Mouse (Mus musculus) olfactory bulb, adult 2 months (tissue): ENCODE measurements around the gene Cfb. TPM values are rescaled to one million over a fixed set of nuclear protein-coding genes. Genes with fewer than 3 reads are reported as not detected.

Experiments
- H3K27ac ChIP-seq: fragments of 200-500 bp; 2 replicates; pipeline ENCODE4 v1.5.1; 2012; ENCODE audit warnings: low read depth, low read length; ENCODE audit not compliant: insufficient read depth
- H3K4me1 ChIP-seq: fragments of 200-500 bp; 2 replicates; pipeline ENCODE4 v1.6.1; 2012; ENCODE audit warnings: low read length; ENCODE audit not compliant: control insufficient read depth, insufficient read depth
- H3K4me3 ChIP-seq: fragments of 200-500 bp; 2 replicates; pipeline ENCODE4 v1.5.1; 2012; ENCODE audit warnings: mild to moderate bottlenecking, low read depth, low read length, moderate library complexity; ENCODE audit not compliant: insufficient read depth
- CTCF ChIP-seq: fragments of 200-500 bp; IDR thresholded peaks from 2 replicates; pipeline ENCODE4 v1.5.1; 2012; ENCODE audit warnings: low read depth, mild to moderate bottlenecking, low read length, moderate library complexity; ENCODE audit not compliant: insufficient read depth
- POLR2A ChIP-seq: fragments of 200-500 bp; IDR thresholded peaks from 2 replicates; pipeline ENCODE4 v1.6.1; 2012; ENCODE audit warnings: mild to moderate bottlenecking, low read depth, low read length, moderate library complexity; ENCODE audit not compliant: insufficient read depth
- WGBS: fragments of 180-500 bp; shearing (Covaris S2); methylation state at CpG from one replicate; pipeline ENCODE4 v1.1.7; 2018; 5-methylcytosine and 5-hydroxymethylcytosine counted together
- polyA plus RNA-seq: library from polyadenylated mRNA; stranded (reverse); fragments of >200 nt; gene quantifications from 2 replicates; pipeline ENCODE4 v1.2.4, GENCODE M21; 2012; ENCODE audit warnings: low replicate concordance; ENCODE audit not compliant: missing spikeins, insufficient read depth, insufficient read length

Cfb gene
- polyA plus RNA-seq, 1 experiment, result not detected

GRCm38 (mm10) chr17:34861704-34862415 lies 458 bp downstream of the Cfb start:
- no peak overlapping the region for H3K27ac ChIP-seq
- H3K4me3 ChIP-seq, result no peak overlapping the region
- no peak for TF ChIP-seq POLR2A
- no peaks in the 10 kb centered on the region for H3K4me1 ChIP-seq
- 71% methylated on average over 13 of the region's 13 CpGs for WGBS

GRCm38 (mm10) chr17:34860514-34860913 lies 1.8 kb downstream of the Cfb start:
- TF ChIP-seq CTCF (no peak), POLR2A (no peak)
- WGBS, result 88% methylated on average over 9 of the region's 9 CpGs
- no peak overlapping the region for H3K27ac ChIP-seq
- H3K4me3 ChIP-seq, result no peak overlapping the region
- no peaks in the 10 kb centered on the region for H3K4me1 ChIP-seq

GRCm38 (mm10) chr17:34858670-34859069 lies 3.6 kb downstream of the Cfb start:
- TF ChIP-seq CTCF (no peak), POLR2A (no peak)
- no peak overlapping the region for H3K27ac ChIP-seq
- H3K4me3 ChIP-seq, result no peak overlapping the region
- 72% methylated on average over 4 of the region's 4 CpGs for WGBS
- H3K4me1 ChIP-seq, result no peaks in the 10 kb centered on the region

GRCm38 (mm10) chr17:34855825-34856224 lies 6.5 kb downstream of the Cfb start:
- H3K4me3 ChIP-seq, result no peak overlapping the region
- 31% methylated on average over 3 of the region's 3 CpGs for WGBS
- TF ChIP-seq CTCF, result peak; percentile 56; the same call in 1 of the 2 replicates
- TF ChIP-seq POLR2A, result no peak
- H3K4me1 ChIP-seq, result peaks cover 2% of the 10 kb centered on the region
- no peak overlapping the region for H3K27ac ChIP-seq

- no peak overlapping the region for H3K27ac ChIP-seq
- H3K4me3 ChIP-seq, result no peak overlapping the region
- H3K4me1 ChIP-seq, result peaks cover 6% of the 10 kb centered on the region
- 80% methylated on average over 3 of the region's 3 CpGs for WGBS
- TF ChIP-seq CTCF (no peak), POLR2A (no peak)
Observed at GRCm38 (mm10) chr17:34854761-34855160, 7.6 kb downstream of the Cfb start.

GRCm38 (mm10) chr17:34853511-34853910 lies 8.8 kb downstream of the Cfb start:
- no peak overlapping the region for H3K27ac ChIP-seq
- WGBS, result 81% methylated on average over 8 of the region's 8 CpGs
- H3K4me3 ChIP-seq, result no peak overlapping the region
- TF ChIP-seq POLR2A (no peak), CTCF (no peak)
- H3K4me1 ChIP-seq, result peaks cover 8% of the 10 kb centered on the region

GRCm38 (mm10) chr17:34850517-34851125 lies 11.7 kb downstream of the Cfb start:
- WGBS, result 2% methylated on average over 25 of the region's 25 CpGs
- Histone ChIP-seq H3K4me3 (peak overlapping the region; percentile 67), H3K27ac (no peak overlapping the region), H3K4me1 (peaks cover 8% of the 10 kb centered on the region)
- TF ChIP-seq POLR2A (no peak), CTCF (no peak)

GRCm38 (mm10) chr17:34849722-34850516 lies 12.4 kb downstream of the Cfb start, which contains the start of the genes Skiv2l and Nelfe:
TSS of gene Skiv2l (minus strand) at chr17:34850210.
TSS of gene Nelfe (plus strand) at chr17:34850391.
- no peak within 1 kb of the TSS for H3K27ac ChIP-seq
- WGBS, result under 1% methylated on average over 65 of the region's 65 CpGs

GRCm38 (mm10) chr17:34847615-34848014 lies 14.7 kb downstream of the Cfb start:
- Histone ChIP-seq H3K4me3 (no peak overlapping the region), H3K27ac (no peak overlapping the region), H3K4me1 (peaks cover 8% of the 10 kb centered on the region)
- no peak for TF ChIP-seq CTCF
- no peak for TF ChIP-seq POLR2A
- whole genome bisulfite sequencing, result 91% methylated on average over 7 of the region's 7 CpGs

More at GRCm38 (mm10) chr17:34849722-34850516, 12.4 kb downstream of the Cfb start, which contains the start of the genes Skiv2l and Nelfe:
- Histone ChIP-seq H3K4me1 (peaks cover 8% of the 10 kb centered on the region), H3K4me3 (peak within 1 kb of the TSS; percentile 67)
- TF ChIP-seq CTCF (no peak), POLR2A (peak; percentile 92)
